Mouse (Mus musculus) ES-Bruce4 (cell line): Measurements from ENCODE around the gene Eif4g3.

Experiments used
- CTCF ChIP-seq: IDR thresholded peaks from one replicate; pipeline ENCODE4 v1.8.1; 2011; ENCODE audit warnings: low read depth, low read length
- POLR2A ChIP-seq: IDR thresholded peaks from one replicate; pipeline ENCODE4 v1.8.1; 2011; ENCODE audit warnings: low read length; ENCODE audit not compliant: insufficient read depth

GRCm38 (mm10) chr4:138216891-138217392 lies 224.1 kb downstream of the Eif4g3 start:
- TF ChIP-seq CTCF (no peak), POLR2A (no peak)
